Mouse (Mus musculus): ENCODE results near the gene 4930519P11Rik.

4930519P11Rik gene

DNA sequence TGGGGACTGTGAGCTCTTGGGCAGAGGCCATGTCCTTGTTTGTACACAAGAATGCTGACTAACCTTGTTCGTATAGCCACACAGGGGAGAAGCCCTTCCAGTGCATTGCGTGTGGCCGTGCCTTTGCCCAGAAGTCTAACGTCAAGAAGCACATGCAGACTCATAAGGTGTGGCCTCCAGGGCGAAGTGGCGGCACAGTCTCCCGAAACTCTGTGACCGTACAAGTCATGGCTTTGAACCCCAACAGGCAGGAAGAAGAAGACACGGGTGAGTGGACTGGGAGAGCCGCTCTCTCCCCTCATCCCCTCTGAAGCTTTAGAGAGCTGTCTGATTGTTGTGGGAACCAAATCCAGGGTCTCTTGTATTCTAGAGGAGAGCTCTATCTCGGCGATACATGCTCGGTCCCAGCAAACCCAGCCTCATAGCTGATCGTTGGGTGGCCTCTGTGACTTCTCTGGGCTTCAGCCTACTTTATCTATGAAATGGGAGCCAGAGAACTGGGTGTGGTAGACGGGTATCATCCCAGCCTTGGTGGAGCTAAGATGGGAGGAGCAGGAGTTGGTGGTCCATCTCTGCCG, 19.1 kb upstream of the 4930519P11Rik start:
- no peak for DNase-seq (ENCODE audit: low spot score in 2 of 2)

- no peak for DNase-seq (ENCODE audit: low spot score in 2 of 2)
These were observed 17.3 kb upstream of the 4930519P11Rik start for GRCm38 (mm10) chr2:154630531-154630930.

DNA sequence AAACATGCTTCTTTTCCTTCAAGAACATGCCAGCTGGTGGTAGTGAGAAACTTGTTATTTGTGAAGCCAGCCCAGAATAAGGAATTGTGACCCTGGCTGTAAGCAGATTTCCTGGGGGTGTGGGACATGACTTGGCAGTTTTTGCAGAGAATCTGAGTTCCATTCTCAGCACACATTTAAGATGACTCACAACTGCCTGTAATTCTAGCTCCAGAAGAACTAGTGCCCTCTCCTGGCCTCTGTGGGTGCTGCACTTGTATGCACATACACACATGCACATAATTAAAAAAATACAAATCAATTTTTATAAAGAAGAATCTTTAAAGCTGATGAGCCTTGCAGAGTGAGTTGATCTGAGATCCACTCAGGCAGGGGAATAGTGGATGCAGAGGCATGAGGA, 10.9 kb upstream of the 4930519P11Rik start:
- DNase-seq (ENCODE audit: low spot score in 2 of 2): no peak

GRCm38 (mm10) chr2:154621684-154622083, 8.4 kb upstream of the 4930519P11Rik start:
- DNase-seq (ENCODE audit: low spot score in 2 of 2): no peak

GRCm38 (mm10) chr2:154617061-154617460, 3.8 kb upstream of the 4930519P11Rik start:
- no peak for DNase-seq (ENCODE audit: low spot score in 2 of 2)

DNA sequence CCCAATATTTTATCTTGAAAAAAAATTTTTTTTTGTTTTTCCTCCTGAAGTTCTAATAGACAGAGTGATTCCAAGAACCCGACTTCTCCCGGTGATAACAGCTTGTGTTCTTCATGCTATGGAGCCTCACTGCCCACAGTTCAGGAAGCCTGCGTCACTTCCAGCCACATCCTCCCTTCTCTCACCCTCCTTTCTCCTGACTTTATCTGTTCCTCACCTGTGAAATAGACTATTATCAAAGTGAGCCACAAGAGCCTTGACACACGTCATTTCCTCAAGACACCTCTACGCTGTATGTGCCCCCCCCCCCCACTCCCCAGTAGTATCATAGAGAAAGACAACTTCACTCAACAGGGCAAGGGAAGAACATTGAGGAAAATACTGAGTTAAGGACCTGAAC, 2.4 kb upstream of the 4930519P11Rik start:
- no peak for DNase-seq (ENCODE audit: low spot score in 2 of 2)

- no peak for DNase-seq (ENCODE audit: low spot score in 2 of 2)
These were observed 1.8 kb upstream of the 4930519P11Rik start for GRCm38 (mm10) chr2:154614841-154615576.

- no peak for DNase-seq (ENCODE audit: low spot score in 2 of 2)
These were observed 4.0 kb downstream of the 4930519P11Rik start for GRCm38 (mm10) chr2:154609050-154609767.

DNA sequence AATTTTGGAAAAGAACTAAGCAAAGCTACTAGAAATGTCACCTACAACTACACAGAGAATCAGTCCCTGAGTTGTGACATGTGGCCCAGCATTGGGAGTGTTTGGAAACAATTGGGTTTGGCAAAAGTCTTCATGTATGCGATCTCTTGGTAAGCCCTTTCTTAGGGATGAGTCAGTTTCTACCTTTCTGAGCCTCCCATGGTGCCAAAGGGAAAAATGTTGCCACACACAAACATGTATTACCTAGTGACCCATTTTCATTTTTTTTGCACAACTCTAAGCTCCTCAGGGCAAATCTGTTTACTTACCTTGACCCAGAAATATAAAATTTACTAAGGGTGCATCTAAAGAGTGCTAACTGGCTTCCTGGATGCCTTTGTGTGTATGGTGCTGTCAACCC, 6.3 kb downstream of the 4930519P11Rik start:
- DNase-seq (ENCODE audit: low spot score in 2 of 2): no peak

DNA sequence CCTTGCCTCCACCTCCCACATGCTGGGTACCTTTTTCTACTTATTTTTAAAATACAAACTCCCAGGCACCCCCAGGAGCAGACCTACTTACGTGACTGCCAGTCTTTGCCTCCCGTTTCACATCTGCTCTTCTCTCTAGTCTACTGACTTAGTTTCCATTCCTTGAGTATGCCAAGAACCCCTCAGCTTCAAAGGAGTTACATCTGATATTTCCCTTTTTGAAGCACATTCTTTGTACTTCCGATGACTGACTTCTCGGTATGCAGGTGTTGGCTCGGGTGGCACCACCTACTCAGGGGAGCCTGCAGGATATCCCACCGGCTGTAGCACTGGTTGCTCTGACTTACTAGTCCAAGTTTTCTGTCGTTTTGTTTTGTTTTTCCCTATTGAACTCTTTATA, 9.1 kb downstream of the 4930519P11Rik start:
- no peak for DNase-seq (ENCODE audit: low spot score in 2 of 2)

DNA sequence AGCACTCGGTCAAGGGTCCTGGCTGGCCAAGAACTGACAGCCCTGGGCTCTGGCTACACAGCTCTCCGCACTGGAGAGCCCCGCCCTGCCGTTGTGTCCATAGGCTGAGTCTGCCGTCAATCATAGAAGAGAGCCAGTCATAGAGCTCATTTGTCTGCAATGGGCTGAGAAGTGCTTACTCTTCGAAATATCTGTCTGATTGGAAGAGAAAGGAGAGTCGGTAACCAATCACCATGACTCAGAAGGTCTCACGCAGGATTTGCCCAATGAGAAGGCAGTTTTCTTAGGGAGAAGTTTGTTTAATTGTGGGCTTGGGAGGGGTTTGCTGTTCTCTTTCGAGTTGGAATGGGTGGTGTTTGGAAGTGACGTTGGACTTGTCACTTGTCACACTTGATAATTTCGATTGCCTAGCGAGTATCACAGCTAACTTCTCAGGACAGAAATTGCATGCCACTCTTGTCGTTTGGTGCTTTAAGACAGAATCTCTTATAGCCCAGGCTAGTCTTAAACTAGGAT, 9.5 kb downstream of the 4930519P11Rik start, which contains the start of gene Pxmp4:
Pxmp4 (minus strand) TSS at position 71 of the 516 bp plus-strand sequence.
- peak; percentile 99 to 100 for DNase-seq (ENCODE audit: low spot score in 2 of 2)

DNA sequence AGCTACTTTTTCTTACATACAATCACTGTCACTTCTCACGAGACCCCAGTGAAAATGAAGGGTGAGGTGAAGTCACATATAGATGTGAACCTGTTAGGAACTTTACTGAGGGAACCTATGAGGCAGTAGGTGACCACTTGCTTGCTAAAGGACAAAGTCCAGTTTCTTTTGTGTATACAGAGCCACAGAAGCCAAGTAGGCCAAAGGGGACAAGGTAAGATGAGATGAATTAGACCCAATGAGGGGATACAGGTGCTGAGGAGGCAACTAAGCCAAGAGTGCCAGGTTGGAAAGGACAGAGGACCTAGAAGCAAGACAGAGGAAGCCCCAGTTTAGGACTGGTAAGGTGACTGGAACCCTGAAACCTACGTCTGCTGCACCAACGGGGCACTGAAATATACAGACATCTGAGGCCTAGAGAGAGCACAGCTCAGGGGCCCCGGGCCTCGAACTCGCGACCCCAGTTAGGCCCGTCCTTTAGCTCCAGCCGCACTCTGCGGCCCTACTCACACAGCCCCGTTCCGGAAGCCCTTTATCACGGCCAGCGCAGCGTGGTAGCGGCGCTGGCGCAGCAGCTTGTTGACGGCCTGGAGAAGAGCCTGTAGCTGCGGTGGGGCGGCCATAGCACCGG, 10.1 kb downstream of the 4930519P11Rik start:
- no peak for DNase-seq (ENCODE audit: low spot score in 2 of 2)

- DNase-seq (ENCODE audit: low spot score in 2 of 2): no peak
These were observed 11.9 kb downstream of the 4930519P11Rik start for GRCm38 (mm10) chr2:154601324-154601723.

GRCm38 (mm10) chr2:154600586-154600985, 12.7 kb downstream of the 4930519P11Rik start:
- DNase-seq (ENCODE audit: low spot score in 2 of 2): no peak

- no peak for DNase-seq (ENCODE audit: low spot score in 2 of 2)
These were observed 15.8 kb downstream of the 4930519P11Rik start for GRCm38 (mm10) chr2:154597399-154597798.

DNA sequence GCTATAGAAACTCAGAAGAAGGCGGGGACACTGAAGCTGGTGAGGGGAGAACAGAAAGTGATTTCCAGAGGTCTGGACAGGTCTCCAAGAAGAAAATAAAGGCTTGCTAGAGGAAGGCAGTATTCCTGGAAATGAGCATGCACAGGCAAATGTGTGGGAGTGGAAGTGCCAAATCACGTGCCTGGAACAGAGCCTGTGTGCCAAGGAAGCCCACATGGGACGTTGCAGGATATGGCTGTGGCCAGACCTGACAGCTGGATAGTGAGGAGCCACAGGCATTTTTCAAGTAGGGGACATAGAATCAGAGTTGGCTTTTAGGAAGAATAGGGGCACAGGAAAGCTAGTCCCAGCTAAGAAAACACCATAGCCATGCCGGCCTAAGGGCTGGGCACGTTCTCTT, 17.5 kb downstream of the 4930519P11Rik start:
- no peak for DNase-seq (ENCODE audit: low spot score in 2 of 2)

- DNase-seq (ENCODE audit: low spot score in 2 of 2): no peak
These were observed 20.2 kb downstream of the 4930519P11Rik start for GRCm38 (mm10) chr2:154593025-154593424.

DNA sequence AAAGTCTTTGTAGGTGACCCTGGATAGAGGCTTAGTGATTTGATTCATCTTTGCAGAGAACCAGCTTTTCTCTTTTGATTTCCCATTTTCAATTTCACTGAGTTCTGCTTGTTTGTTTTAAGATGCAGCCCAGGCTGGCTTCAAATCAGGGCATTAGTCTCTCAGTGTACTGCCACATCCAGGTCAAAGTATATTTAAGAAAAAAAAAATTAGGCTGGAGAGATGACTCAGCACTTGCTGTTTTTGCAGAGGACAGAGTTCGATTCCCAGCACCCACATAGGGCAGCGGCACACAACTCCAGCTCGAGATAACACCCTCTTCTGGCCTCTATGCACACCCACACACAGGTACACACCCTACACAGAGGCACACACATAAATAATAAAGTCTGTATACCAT, 22.0 kb downstream of the 4930519P11Rik start:
- DNase-seq (ENCODE audit: low spot score in 2 of 2): no peak

- no peak for DNase-seq (ENCODE audit: low spot score in 2 of 2)
These were observed 24.2 kb downstream of the 4930519P11Rik start for GRCm38 (mm10) chr2:154589051-154589450.

DNA sequence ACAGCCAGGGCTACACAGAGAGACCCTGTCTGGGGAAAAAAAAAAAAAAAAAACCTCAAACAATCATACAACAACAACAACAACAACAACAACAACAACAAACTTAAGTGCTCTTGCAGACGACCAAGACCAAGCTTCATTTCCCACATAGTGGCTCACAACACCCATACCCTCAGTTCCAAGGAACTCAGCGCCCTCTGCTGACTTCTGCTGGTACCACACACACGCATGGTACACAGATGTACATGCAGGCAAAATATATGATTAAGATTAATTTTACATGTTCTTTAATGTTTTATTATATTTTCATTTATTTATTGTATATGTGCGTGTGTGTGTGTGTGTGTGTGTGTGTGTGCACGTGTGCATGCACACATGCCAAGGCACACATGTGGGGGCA, 26.8 kb downstream of the 4930519P11Rik start:
- peak in 1 of 2 experiments; percentile 78 for DNase-seq (ENCODE audit: low spot score in 2 of 2)

DNA sequence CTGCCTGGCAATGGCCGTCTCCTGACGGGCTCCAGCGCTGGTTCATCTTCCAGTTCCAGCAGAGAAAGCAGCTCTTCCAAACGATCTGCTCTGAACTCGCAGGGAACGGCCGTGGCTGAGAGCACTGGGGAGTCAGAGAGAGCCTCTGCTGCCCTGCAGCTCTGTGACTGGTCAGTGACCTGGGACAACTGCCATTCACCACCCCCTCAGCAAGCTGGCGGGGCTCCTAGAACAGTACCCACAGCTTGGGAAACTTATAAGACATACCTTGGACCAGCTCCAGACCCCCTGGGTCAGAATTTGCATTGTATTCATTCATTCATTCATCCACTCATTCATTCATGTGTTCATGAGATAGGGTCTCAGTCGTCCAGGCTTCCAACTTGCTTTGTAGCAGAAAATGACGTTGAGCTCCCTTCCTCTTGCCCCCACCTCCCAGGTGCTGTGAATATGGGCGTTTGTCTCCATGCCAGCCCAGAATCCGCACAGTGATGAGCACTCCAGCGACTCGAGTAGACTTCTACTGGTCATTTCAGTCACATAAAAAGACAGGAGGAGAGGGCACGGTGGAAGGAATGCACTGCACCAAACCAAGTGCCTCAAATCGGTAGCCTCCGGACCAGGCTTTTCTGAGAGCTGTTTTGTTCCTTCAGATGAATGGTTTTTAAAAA, 28.2 kb downstream of the 4930519P11Rik start:
- DNase-seq (ENCODE audit: low spot score in 2 of 2): peak in 1 of 2 experiments; percentile 47

Data from right cerebral cortex, postnatal 10 days (tissue).